Mouse (Mus musculus) embryonic facial prominence, embryonic 11.5 days (tissue): ENCODE results near the gene Nek2. TPM values are rescaled to one million over a fixed set of nuclear protein-coding genes. Genes with fewer than 3 reads are reported as not detected.

Experiments
- ATAC-seq: fragments of 200-750 bp; cut with Nextera tagmentation; replicated peaks from 2 replicates; pipeline ENCODE4 v1.8.0; 2017; ENCODE audit warnings: low read depth; ENCODE audit not compliant: insufficient number of reproducible peaks, low FRiP score, low TSS enrichment
- DNase-seq: peaks from one replicate; pipeline ENCODE4 v3.0.0-alpha.2; 2015; ENCODE audit warnings: low spot score
- H3K27ac ChIP-seq: fragments of 300-500 bp; sonication (generic); replicated peaks from 2 replicates; pipeline ENCODE4 v1.5.1; 2014; ENCODE audit warnings: mild to moderate bottlenecking, low read depth, low read length, control low read depth
- H3K27me3 ChIP-seq: fragments of 300-500 bp; sonication (generic); 2 replicates; pipeline ENCODE4 v1.6.1; 2014; ENCODE audit warnings: mild to moderate bottlenecking, low read length, moderate library complexity, mixed read lengths; ENCODE audit not compliant: control insufficient read depth, insufficient read depth
- H3K36me3 ChIP-seq: fragments of 300-500 bp; sonication (generic); replicated peaks from 2 replicates; pipeline ENCODE4 v1.6.1; 2014; ENCODE audit warnings: low read depth, mild to moderate bottlenecking, low read length, moderate library complexity, mixed read lengths; ENCODE audit not compliant: control insufficient read depth, insufficient read depth
- H3K4me1 ChIP-seq: fragments of 300-500 bp; sonication (generic); 2 replicates; pipeline ENCODE4 v1.6.1; 2014; ENCODE audit warnings: low read length, mixed read lengths; ENCODE audit not compliant: control insufficient read depth, insufficient read depth
- H3K4me2 ChIP-seq: fragments of 300-500 bp; sonication (generic); 2 replicates; pipeline ENCODE4 v1.6.1; 2014; ENCODE audit warnings: low read depth, mild to moderate bottlenecking, control low read depth, low read length, moderate library complexity
- H3K4me3 ChIP-seq: fragments of 300-500 bp; sonication (generic); 2 replicates; pipeline ENCODE4 v1.5.1; 2014; ENCODE audit warnings: low read depth, low read length, control low read depth
- H3K9ac ChIP-seq: fragments of 300-500 bp; sonication (generic); replicated peaks from 2 replicates; pipeline ENCODE4 v1.6.1; 2014; ENCODE audit warnings: mild to moderate bottlenecking, control low read depth, low read length
- H3K9me3 ChIP-seq: fragments of 300-500 bp; sonication (generic); replicated peaks from 2 replicates; pipeline ENCODE4 v1.6.1; 2016; ENCODE audit warnings: mild to moderate bottlenecking, low read length, inconsistent platforms, mixed read lengths; ENCODE audit not compliant: control insufficient read depth
- WGBS: fragments of 180-500 bp; shearing (Covaris S2); extraction: QIAGEN DNeasy Blood & Tissue Kit; methylation state at CpG from one replicate; pipeline ENCODE4 v1.1.7; 2014; 5-methylcytosine and 5-hydroxymethylcytosine counted together
- polyA plus RNA-seq: library from polyadenylated mRNA; unstranded; fragments of >200 nt; fragmentation: Nextera tagmentation; extraction: Ambion mirVana; gene quantifications from 2 replicates; pipeline ENCODE4 v1.2.1, GENCODE M21; 2014

Gene Nek2
- polyA plus RNA-seq, 1 experiment from 2014 or later: 44.5 TPM

- H3K4me1 ChIP-seq: no peaks in the 10 kb centered on the region
- H3K27ac ChIP-seq: no peak overlapping the region
- no peak overlapping the region for H3K4me3 ChIP-seq
- no peaks in the 10 kb centered on the region for H3K36me3 ChIP-seq
- no peaks in the 10 kb centered on the region for H3K27me3 ChIP-seq
- H3K9me3 ChIP-seq: no peaks in the 10 kb centered on the region
- DNase-seq: no peak
- WGBS: 83% methylated on average over 6 of the region's 6 CpGs
- no peak for ATAC-seq
- no peak overlapping the region for H3K4me2 ChIP-seq
- no peak overlapping the region for H3K9ac ChIP-seq
Observed at GRCm38 (mm10) chr1:191872076-191872710, 50.9 kb downstream of the Nek2 start.

- Histone ChIP-seq H3K4me3 (no peak overlapping the region), H3K27me3 (no peaks in the 10 kb centered on the region), H3K9ac (no peak overlapping the region), H3K36me3 (no peaks in the 10 kb centered on the region), H3K4me2 (no peak overlapping the region), H3K27ac (no peak overlapping the region), H3K4me1 (no peaks in the 10 kb centered on the region), H3K9me3 (no peaks in the 10 kb centered on the region)
- ATAC-seq (no peak), DNase-seq (no peak)
- WGBS: 87% methylated on average over 7 of the region's 7 CpGs
Observed at GRCm38 (mm10) chr1:191875006-191875405, 53.8 kb downstream of the Nek2 start.

GRCm38 (mm10) chr1:191875683-191876305 lies 54.5 kb downstream of the Nek2 start:
- no peak for DNase-seq
- Histone ChIP-seq H3K9me3 (no peaks in the 10 kb centered on the region), H3K27ac (no peak overlapping the region), H3K4me1 (no peaks in the 10 kb centered on the region), H3K4me2 (no peak overlapping the region), H3K4me3 (no peak overlapping the region), H3K27me3 (no peaks in the 10 kb centered on the region), H3K9ac (no peak overlapping the region), H3K36me3 (no peaks in the 10 kb centered on the region)
- 81% methylated on average over 9 of the region's 9 CpGs for WGBS
- ATAC-seq: no peak

- ATAC-seq: no peak
- no peak overlapping the region for H3K9ac ChIP-seq
- H3K27me3 ChIP-seq: no peaks in the 10 kb centered on the region
- 51% methylated on average over 10 of the region's 10 CpGs for WGBS
- no peaks in the 10 kb centered on the region for H3K4me1 ChIP-seq
- H3K27ac ChIP-seq: no peak overlapping the region
- no peaks in the 10 kb centered on the region for H3K9me3 ChIP-seq
- no peak overlapping the region for H3K4me3 ChIP-seq
- no peaks in the 10 kb centered on the region for H3K36me3 ChIP-seq
- no peak for DNase-seq
- no peak overlapping the region for H3K4me2 ChIP-seq
Observed at GRCm38 (mm10) chr1:191877681-191878080, 56.4 kb downstream of the Nek2 start.

- Histone ChIP-seq H3K27me3 (no peaks in the 10 kb centered on the region), H3K4me1 (no peaks in the 10 kb centered on the region), H3K4me2 (no peak overlapping the region), H3K27ac (no peak overlapping the region), H3K9me3 (no peaks in the 10 kb centered on the region), H3K36me3 (no peaks in the 10 kb centered on the region), H3K9ac (no peak overlapping the region), H3K4me3 (no peak overlapping the region)
- DNase-seq: no peak
- no peak for ATAC-seq
- 70% methylated on average over 4 of the region's 4 CpGs for WGBS
Observed at GRCm38 (mm10) chr1:191878518-191878921, 57.3 kb downstream of the Nek2 start.

GRCm38 (mm10) chr1:191880247-191880646 lies 59.0 kb downstream of the Nek2 start:
- no peaks in the 10 kb centered on the region for H3K27me3 ChIP-seq
- H3K27ac ChIP-seq: no peak overlapping the region
- H3K36me3 ChIP-seq: no peaks in the 10 kb centered on the region
- H3K9ac ChIP-seq: no peak overlapping the region
- H3K4me3 ChIP-seq: no peak overlapping the region
- no peak for ATAC-seq
- DNase-seq: no peak
- 97% methylated on average over 3 of the region's 3 CpGs for WGBS
- no peak overlapping the region for H3K4me2 ChIP-seq
- H3K4me1 ChIP-seq: no peaks in the 10 kb centered on the region
- no peaks in the 10 kb centered on the region for H3K9me3 ChIP-seq

- H3K4me2 ChIP-seq: no peak overlapping the region
- no peak overlapping the region for H3K4me3 ChIP-seq
- H3K27ac ChIP-seq: no peak overlapping the region
- WGBS: 66% methylated on average over 8 of the region's 8 CpGs
- DNase-seq (no peak), ATAC-seq (no peak)
- H3K36me3 ChIP-seq: no peaks in the 10 kb centered on the region
- no peaks in the 10 kb centered on the region for H3K9me3 ChIP-seq
- H3K4me1 ChIP-seq: no peaks in the 10 kb centered on the region
- no peaks in the 10 kb centered on the region for H3K27me3 ChIP-seq
- no peak overlapping the region for H3K9ac ChIP-seq
Observed at GRCm38 (mm10) chr1:191880921-191881609, 59.8 kb downstream of the Nek2 start.

- Histone ChIP-seq H3K27ac (no peak overlapping the region), H3K9ac (no peak overlapping the region), H3K4me1 (no peaks in the 10 kb centered on the region), H3K27me3 (no peaks in the 10 kb centered on the region), H3K9me3 (no peaks in the 10 kb centered on the region), H3K4me2 (no peak overlapping the region), H3K4me3 (no peak overlapping the region), H3K36me3 (no peaks in the 10 kb centered on the region)
- ATAC-seq (no peak), DNase-seq (no peak)
- 53% methylated on average over 2 of the region's 2 CpGs for WGBS
Observed at GRCm38 (mm10) chr1:191881663-191882062, 60.4 kb downstream of the Nek2 start.
